Mouse (Mus musculus): ENCODE measurements at regions not wholly inside any gene's neighbourhood (a gene's known extent, or its start where the extent isn't known, plus 50 kb on each side); places are given as distances from the start of the nearest gene placed in this dataset.

DNA sequence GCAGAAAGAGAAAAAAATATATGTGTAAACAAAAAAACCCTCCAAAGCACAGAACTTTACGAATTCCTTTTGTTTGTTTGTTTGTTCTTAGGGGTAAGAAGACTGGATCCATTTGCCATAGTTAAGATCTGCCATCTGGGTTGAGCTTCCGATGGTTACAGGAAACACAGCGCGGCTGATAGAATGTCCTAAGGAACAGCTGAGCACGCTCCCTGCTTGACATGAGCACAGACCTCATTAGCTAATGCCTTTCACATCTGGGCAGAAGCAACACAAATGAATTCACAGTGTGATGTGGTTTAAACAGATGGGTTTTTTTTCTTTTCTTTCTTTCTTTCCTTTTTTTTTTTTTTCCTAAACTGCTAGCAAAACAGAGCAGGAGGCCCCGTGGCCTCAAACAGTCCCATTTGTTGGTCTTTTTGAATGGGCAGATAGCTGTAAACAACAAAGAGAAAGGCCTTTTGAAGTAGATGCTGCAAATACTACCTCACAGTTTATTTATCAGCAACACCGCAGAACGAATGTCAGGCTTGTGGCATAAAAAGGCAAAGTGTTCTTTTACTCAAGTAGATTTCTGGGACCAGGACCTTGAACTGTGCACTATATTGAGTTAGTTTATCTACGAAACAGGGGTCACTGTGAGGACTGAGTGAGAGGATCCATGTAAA lies 61.0 kb upstream of the Raph1 start:
- DNase-seq (ENCODE audit: low read depth, low spot score): no peak
- no peaks in the 10 kb centered on the region for H3K27me3 ChIP-seq
- CTCF ChIA-PET: interaction anchor here (2.2 kb wide), 1 partner anchor 11 kb away, joined by 8 read pairs; no protein-coding TSS in a partner anchor
- ATAC-seq: no peak
- POLR2A ChIA-PET: no interaction called here
- TF ChIP-seq CTCF (IDR thresholded peaks at IDR 0.05): no peak
- in situ Hi-C loops (cut with MboI; ENCODE audit: low pct_unique_long_range_greater_than_20kb): no loop called here

DNA sequence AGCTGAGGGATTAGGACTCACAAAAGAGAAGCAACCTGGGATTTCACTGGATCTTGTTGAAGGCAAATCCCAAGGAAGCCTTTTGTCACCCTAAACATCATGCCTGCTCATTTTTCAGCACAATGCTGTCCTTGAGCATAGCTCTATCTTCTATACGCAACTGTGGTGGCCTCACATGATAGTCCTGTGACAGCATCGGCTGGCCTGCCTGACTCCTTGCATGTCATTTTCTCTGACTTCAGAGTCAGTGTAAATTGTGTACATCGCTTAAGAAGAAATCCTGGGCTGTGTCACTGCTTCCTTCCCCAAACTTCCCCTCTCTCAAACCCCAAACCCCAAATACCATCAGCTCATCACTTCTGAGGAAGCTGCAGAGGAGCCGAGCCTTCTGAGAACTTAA lies 60.5 kb upstream of the Raph1 start:
- ChIA-PET CTCF (interaction anchor here (2.2 kb wide), 1 partner anchor 10 kb away, joined by 8 read pairs; no protein-coding TSS in a partner anchor), POLR2A (no interaction called here)
- ATAC-seq (no peak), DNase-seq (ENCODE audit: low read depth, low spot score) (no peak)
- no peaks in the 10 kb centered on the region for H3K27me3 ChIP-seq
- no peak for TF ChIP-seq CTCF (IDR thresholded peaks at IDR 0.05)
- in situ Hi-C loops (cut with MboI; ENCODE audit: low pct_unique_long_range_greater_than_20kb): no loop called here

DNA sequence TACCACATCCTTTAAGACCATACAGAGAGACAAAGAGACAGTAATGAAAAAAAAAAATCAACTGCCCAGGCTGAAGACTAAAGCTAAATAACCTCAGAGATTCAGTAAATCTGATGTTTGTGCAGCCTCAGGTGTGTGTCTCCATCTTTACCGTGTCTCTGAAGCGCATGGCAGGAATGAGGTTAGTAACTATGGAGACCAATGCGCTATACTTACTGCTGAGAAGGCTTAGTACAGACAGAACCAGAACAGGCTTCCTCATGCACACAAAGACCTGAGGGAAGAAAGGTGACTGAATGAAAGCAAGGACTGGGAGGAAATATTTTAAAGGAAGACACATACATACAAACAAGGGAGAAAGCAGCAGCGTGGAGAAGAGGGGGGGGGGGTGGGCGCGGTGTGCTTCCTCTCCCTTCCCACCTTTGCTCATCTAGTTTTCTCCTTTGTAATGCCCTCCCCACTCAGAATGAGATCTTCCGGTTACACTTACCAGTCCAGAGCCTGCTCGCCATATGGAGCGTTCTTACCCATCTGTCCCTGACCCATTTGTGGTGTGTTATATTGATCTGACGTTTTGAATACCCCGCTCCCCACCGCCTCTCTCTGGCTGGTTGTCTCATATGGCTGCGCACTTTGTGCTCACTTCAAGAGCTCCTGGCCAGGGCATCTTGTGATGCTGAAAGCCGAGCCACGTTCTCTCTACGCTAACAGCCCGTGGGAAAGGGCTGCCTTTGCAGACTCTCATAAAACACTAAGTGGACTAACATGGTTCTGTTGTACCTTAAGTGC lies 59.0 kb upstream of the Raph1 start:
- in situ Hi-C loops (cut with MboI; ENCODE audit: low pct_unique_long_range_greater_than_20kb): no loop called here
- CTCF ChIA-PET: interaction anchor here (1.0 kb wide), 1 partner anchor 14 kb away, joined by 3 read pairs; no protein-coding TSS in a partner anchor
- DNase-seq (ENCODE audit: low read depth, low spot score): no peak
- H3K27me3 ChIP-seq: no peaks in the 10 kb centered on the region
- TF ChIP-seq CTCF (IDR thresholded peaks at IDR 0.05): no peak
- POLR2A ChIA-PET: no interaction called here
- no peak for ATAC-seq

DNA sequence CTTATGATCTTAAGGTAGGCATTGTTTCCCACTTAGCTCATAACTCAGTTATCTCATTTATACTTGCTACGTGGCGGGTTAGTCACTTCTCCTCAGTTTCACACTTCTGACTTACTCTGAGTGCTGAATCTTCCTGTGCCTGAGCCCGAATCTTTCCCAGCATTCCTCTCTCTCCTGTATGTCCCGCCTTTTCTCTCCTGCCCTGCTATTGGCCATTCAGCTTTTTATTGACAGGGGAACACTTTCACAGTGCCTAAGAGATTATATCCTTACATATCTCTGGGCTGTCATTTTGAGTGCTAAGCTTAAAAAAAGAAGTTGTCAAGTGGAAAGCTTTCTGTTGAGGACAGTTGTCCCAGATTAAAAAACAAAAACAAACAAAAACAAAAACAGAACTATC lies 57.3 kb upstream of the Raph1 start:
- CTCF ChIA-PET: interaction anchor here (0.8 to 1.7 kb wide), 2 partner anchors 12 to 19 kb away, joined by 3 to 4 read pairs; no protein-coding TSS in a partner anchor
- DNase-seq (ENCODE audit: low read depth, low spot score) (no peak), ATAC-seq (no peak)
- POLR2A ChIA-PET: no interaction called here
- no peak for TF ChIP-seq CTCF (IDR thresholded peaks at IDR 0.05)
- no peaks in the 10 kb centered on the region for H3K27me3 ChIP-seq
- in situ Hi-C loops (cut with MboI; ENCODE audit: low pct_unique_long_range_greater_than_20kb): no loop called here

DNA sequence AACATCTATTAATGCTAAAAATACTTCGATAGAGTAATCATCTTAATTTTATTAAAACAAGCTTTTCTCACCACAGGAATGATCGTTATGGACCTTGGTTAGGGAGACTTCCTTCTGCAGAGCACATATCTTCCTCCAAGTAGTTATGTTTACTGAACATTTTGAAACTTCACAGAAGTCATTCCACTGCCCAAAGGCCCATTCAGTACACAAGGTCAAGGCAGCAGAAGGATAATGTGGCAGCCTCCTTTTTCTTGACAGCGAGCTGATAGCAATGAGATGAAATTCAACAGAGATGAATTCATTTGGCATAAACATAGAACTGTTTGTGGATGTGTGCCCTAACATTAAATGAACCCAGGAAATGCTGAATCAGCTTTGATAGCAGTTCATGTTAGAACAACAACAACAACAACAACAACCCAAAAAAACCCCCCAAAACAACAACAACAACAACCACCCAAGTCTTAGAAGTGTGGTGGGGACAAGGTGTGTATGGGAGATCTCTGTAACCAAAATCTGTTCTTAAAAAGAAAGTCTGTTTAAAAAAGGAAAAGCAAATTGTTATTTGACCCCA lies 56.6 kb upstream of the Raph1 start:
- ATAC-seq (no peak), DNase-seq (ENCODE audit: low read depth, low spot score) (no peak)
- TF ChIP-seq CTCF (IDR thresholded peaks at IDR 0.05): no peak
- POLR2A ChIA-PET: no interaction called here
- H3K27me3 ChIP-seq: no peaks in the 10 kb centered on the region
- in situ Hi-C loops (cut with MboI; ENCODE audit: low pct_unique_long_range_greater_than_20kb): no loop called here
- CTCF ChIA-PET: interaction anchor here (1.6 to 1.7 kb wide), 2 partner anchors 11 to 32 kb away, joined by 4 to 5 read pairs; no protein-coding TSS in a partner anchor

DNA sequence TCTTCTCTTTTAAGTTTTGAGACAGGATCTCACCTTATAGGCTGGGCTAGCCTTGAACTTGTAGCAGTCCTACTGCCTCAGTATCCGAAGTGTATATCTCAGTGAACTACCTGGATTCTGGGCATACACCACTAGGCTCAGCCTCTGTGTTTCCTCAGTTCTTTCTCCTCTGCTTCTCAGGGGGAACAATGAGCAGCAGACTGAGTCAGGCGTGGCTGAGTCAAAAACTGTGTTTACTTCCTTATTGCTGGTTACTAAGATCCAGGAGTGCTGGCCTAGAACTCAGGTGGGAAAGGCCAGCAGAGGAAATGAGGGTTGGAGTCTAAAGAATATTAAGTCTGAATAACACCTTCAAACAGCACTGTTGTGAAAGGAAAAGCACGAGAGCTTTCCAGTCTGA lies 54.9 kb upstream of the Raph1 start:
- no peak for DNase-seq (ENCODE audit: low read depth, low spot score)
- ATAC-seq: no peak
- CTCF ChIA-PET: no interaction called here
- no peak for TF ChIP-seq CTCF (IDR thresholded peaks at IDR 0.05)
- POLR2A ChIA-PET: no interaction called here
- in situ Hi-C loops (cut with MboI; ENCODE audit: low pct_unique_long_range_greater_than_20kb): no loop called here
- no peaks in the 10 kb centered on the region for H3K27me3 ChIP-seq

DNA sequence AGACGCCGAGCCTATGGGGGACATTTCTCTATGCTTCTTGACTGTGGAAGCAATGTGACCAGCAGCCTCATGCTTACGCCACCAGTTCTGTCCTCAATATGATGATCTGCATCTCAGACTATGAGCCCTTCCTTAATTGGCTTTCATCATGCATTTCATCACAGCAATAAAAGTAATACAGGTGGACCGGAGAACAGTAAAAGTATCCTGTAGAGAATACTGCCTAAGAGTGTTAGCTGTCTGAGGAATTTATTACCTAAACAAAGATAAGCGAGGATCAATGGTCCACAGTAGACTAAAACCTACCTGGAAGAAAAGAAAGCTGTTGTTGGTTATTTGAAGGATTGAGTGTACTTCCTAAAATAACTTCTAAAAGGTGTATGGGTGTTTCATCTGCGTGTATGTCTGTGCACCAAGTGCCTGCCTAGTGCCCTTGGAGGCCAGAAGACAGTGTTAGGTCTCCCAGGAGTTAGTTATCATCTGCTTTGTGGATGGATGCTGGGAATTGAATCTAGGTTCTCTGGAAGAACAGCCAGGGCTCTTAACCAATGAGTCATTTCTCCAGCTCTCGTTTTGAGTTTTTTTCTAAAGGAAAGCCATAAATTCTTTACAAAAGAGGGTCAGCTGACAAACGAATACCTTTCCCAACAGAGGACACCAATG lies 54.3 kb upstream of the Raph1 start:
- no peak for TF ChIP-seq CTCF (IDR thresholded peaks at IDR 0.05)
- ChIA-PET CTCF (no interaction called here), POLR2A (no interaction called here)
- ATAC-seq: no peak
- DNase-seq (ENCODE audit: low read depth, low spot score): no peak
- H3K27me3 ChIP-seq: no peaks in the 10 kb centered on the region
- in situ Hi-C loops (cut with MboI; ENCODE audit: low pct_unique_long_range_greater_than_20kb): no loop called here

DNA sequence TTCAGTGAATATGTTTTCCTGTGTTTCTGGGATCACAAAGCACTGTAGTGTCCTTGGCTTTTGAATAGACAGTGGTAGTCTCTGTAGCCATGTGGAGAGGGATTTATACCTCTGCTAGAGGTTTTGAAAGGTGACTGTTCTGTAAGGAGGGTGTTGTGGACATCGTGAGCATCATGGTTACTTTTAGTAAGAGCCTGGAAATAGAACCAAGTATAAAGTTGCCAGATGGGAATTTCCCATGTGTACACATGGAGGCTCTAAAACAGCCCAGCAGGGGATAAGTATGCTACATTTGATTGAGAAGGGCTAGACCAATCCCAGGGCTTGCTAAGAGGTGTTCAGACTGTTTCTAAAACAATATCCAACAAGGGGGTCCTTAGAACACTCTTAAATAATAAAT lies 51.5 kb upstream of the Raph1 start:
- POLR2A ChIA-PET: no interaction called here
- ATAC-seq: no peak
- no peak for TF ChIP-seq CTCF (IDR thresholded peaks at IDR 0.05)
- in situ Hi-C loops (cut with MboI; ENCODE audit: low pct_unique_long_range_greater_than_20kb): no loop called here
- no peak for DNase-seq (ENCODE audit: low read depth, low spot score)
- no peaks in the 10 kb centered on the region for H3K27me3 ChIP-seq
- CTCF ChIA-PET: no interaction called here

DNA sequence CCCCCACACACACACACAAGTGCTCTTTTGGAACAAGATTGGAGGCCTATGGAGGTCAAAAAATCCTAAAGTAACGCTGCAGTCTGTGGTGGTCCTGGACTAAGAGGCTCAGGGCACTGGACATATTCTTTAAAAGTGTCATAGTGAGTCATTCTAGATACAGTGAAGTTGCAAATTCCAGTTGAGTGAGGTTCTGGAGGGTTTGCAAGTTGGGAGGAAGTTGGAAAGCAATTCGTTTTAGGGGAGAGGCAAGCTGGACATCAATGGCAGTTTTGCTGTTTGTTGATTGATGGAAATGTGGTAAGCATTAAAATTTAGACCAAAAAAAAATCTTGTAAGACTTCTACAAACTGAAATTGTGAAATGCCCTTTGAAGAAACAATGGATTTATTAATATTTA lies 50.0 kb upstream of the Raph1 start:
- no peak for TF ChIP-seq CTCF (IDR thresholded peaks at IDR 0.05)
- CTCF ChIA-PET: interaction anchor here (1.9 kb wide), 1 partner anchor 11 kb away, joined by 8 read pairs; no protein-coding TSS in a partner anchor
- in situ Hi-C loops (cut with MboI; ENCODE audit: low pct_unique_long_range_greater_than_20kb): no loop called here
- POLR2A ChIA-PET: no interaction called here
- H3K27me3 ChIP-seq: no peaks in the 10 kb centered on the region
- DNase-seq (ENCODE audit: low read depth, low spot score) (no peak), ATAC-seq (no peak)

All from Patski (cell line).